Mouse (Mus musculus) cerebellum, postnatal 4 days (tissue): ENCODE data around the gene Spr.
"Not testable (repeated sequence)": the region's sequence is repeated elsewhere in the genome, so short reads cannot be mapped to it uniquely, and the experiment has no call there.

Experiments used
- DNase-seq, 2 experiments: peaks; one replicate each; pipeline ENCODE4 v3.0.0; 2022; ENCODE audit warnings: low spot score in 2 of 2, mixed read lengths in 1 of 2

Gene Spr

GRCm38 (mm10) chr6:85132237-85132636 lies 5.3 kb downstream of the Spr start:
- DNase-seq: not testable (repeated sequence)

GRCm38 (mm10) chr6:85131673-85132072 lies 5.9 kb downstream of the Spr start:
- DNase-seq: peak; percentile 66 to 78

- peak in 1 of 2 experiments; percentile 26 for DNase-seq
Measured at GRCm38 (mm10) chr6:85117545-85118511, 19.7 kb downstream of the Spr start.

- DNase-seq: no peak
Measured at GRCm38 (mm10) chr6:85105033-85105615, 32.4 kb downstream of the Spr start.

- DNase-seq: no peak
Measured at GRCm38 (mm10) chr6:85103321-85103720, 34.2 kb downstream of the Spr start.

GRCm38 (mm10) chr6:85096441-85096840 lies 41.1 kb downstream of the Spr start:
- DNase-seq: no peak

- no peak for DNase-seq
Measured at GRCm38 (mm10) chr6:85087425-85087824, 50.1 kb downstream of the Spr start.

GRCm38 (mm10) chr6:85086645-85087044 lies 50.9 kb downstream of the Spr start:
- no peak for DNase-seq
